Mouse (Mus musculus): Measurements from ENCODE around the gene Cilp2.

The Cilp2 gene

GRCm38 (mm10) chr8:69887289-69888243, at the start of gene Cilp2:
Gene Cilp2 (minus strand): TSS chr8:69887687.
- DNase-seq, result no peak

GRCm38 (mm10) chr8:69936050-69936794, 48.7 kb upstream of the Cilp2 start:
- DNase-seq, result no peak

- DNase-seq, result no peak
Observed at GRCm38 (mm10) chr8:69935431-69935830, 47.9 kb upstream of the Cilp2 start.

GRCm38 (mm10) chr8:69934582-69934981, 47.1 kb upstream of the Cilp2 start:
- DNase-seq, result no peak

GRCm38 (mm10) chr8:69933811-69934210, 46.3 kb upstream of the Cilp2 start:
- DNase-seq, result no peak

GRCm38 (mm10) chr8:69926901-69927300, 39.4 kb upstream of the Cilp2 start:
- DNase-seq, result no peak

GRCm38 (mm10) chr8:69923986-69924385, 36.5 kb upstream of the Cilp2 start:
- no peak for DNase-seq

- DNase-seq, result no peak
Observed at GRCm38 (mm10) chr8:69921141-69921540, 33.7 kb upstream of the Cilp2 start.

GRCm38 (mm10) chr8:69919876-69920662, 32.6 kb upstream of the Cilp2 start:
- DNase-seq, result peak; percentile 31 to 66

- DNase-seq, result peak; percentile 91
Observed at GRCm38 (mm10) chr8:69919010-69919409, 31.5 kb upstream of the Cilp2 start.

- no peak for DNase-seq
Observed at GRCm38 (mm10) chr8:69918506-69918905, 31.0 kb upstream of the Cilp2 start.

- DNase-seq, result no peak
Observed at GRCm38 (mm10) chr8:69915748-69916147, 28.3 kb upstream of the Cilp2 start.

GRCm38 (mm10) chr8:69914526-69914925, 27.0 kb upstream of the Cilp2 start:
- DNase-seq, result no peak

GRCm38 (mm10) chr8:69912478-69913074, 25.1 kb upstream of the Cilp2 start:
- DNase-seq, result no peak

GRCm38 (mm10) chr8:69911917-69912316, 24.4 kb upstream of the Cilp2 start:
- DNase-seq, result no peak

- no peak for DNase-seq
Observed at GRCm38 (mm10) chr8:69907106-69907505, 19.6 kb upstream of the Cilp2 start.

GRCm38 (mm10) chr8:69906260-69906659, 18.8 kb upstream of the Cilp2 start:
- no peak for DNase-seq

GRCm38 (mm10) chr8:69904096-69904495, 16.6 kb upstream of the Cilp2 start:
- DNase-seq, result no peak

- DNase-seq, result peak; percentile 99
Observed at GRCm38 (mm10) chr8:69903063-69903542, 15.6 kb upstream of the Cilp2 start.

- DNase-seq, result peak; percentile 60 to 63
Observed at GRCm38 (mm10) chr8:69902163-69903062, 14.9 kb upstream of the Cilp2 start, which contains the start of the genes Tssk6, Ndufa13 and Yjefn3. Gene Tssk6 (plus strand): TSS chr8:69902184. Gene Ndufa13 (minus strand): TSS chr8:69902558. Gene Yjefn3 (minus strand): TSS chr8:69902712.
